Mouse (Mus musculus): ENCODE data around the gene Lhfp. TPM values are rescaled to one million over a fixed set of nuclear protein-coding genes. Genes with fewer than 3 reads are reported as not detected.

The Lhfp gene
- polyA plus RNA-seq, 1 experiment from 2014 or later, result 82.4 TPM

DNA sequence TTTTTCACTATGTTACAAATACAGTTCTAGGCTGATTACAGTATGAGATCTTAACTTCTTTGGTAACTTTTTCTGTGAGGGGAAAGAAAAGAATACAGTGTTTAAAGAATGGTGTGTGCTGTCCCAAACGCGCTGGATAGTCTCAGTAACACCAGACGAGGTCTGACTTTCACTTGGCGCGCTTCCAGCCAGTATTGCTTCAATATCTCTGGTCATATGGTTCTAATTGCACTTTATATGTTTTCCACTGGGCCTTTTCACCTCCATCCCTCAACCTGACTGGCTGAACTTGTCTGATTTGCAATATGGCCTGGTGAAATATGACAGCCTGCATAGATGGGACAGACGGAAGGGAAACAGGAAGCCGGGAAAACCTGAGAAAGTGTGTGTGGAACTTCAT is 2.9 kb downstream of the Lhfp start:
- Histone ChIP-seq H3K27me3 (no peaks in the 10 kb centered on the region), H3K36me3 (no peaks in the 10 kb centered on the region), H3K4me2 (peak overlapping the region; percentile 46), H3K27ac (peak overlapping the region; percentile 79), H3K4me1 (peaks cover 47% of the 10 kb centered on the region), H3K4me3 (peak overlapping the region; percentile 26), H3K9me3 (no peaks in the 10 kb centered on the region), H3K9ac (no peak overlapping the region)
- ATAC-seq (ENCODE audit: borderline replicate concordance, extremely low read depth, low FRiP score, low TSS enrichment), result peak; percentile 71; the same call in 1 of the 2 replicates
- 26% methylated on average over 7 of the region's 7 CpGs for WGBS

GRCm38 (mm10) chr3:53044682-53045299 is 3.5 kb downstream of the Lhfp start:
- Histone ChIP-seq H3K27me3 (no peaks in the 10 kb centered on the region), H3K36me3 (no peaks in the 10 kb centered on the region), H3K4me1 (peaks cover 47% of the 10 kb centered on the region), H3K27ac (peak overlapping the region; percentile 79), H3K9me3 (no peaks in the 10 kb centered on the region), H3K4me2 (peak overlapping the region; percentile 46), H3K9ac (no peak overlapping the region), H3K4me3 (peak overlapping the region; percentile 26)
- 22% methylated on average over 11 of the region's 11 CpGs for WGBS
- ATAC-seq (ENCODE audit: borderline replicate concordance, extremely low read depth, low FRiP score, low TSS enrichment), result no peak

GRCm38 (mm10) chr3:53045697-53046096 is 4.4 kb downstream of the Lhfp start:
- H3K9ac ChIP-seq, result no peak overlapping the region
- ATAC-seq (ENCODE audit: borderline replicate concordance, extremely low read depth, low FRiP score, low TSS enrichment), result no peak
- H3K9me3 ChIP-seq, result no peaks in the 10 kb centered on the region
- H3K4me3 ChIP-seq, result no peak overlapping the region
- H3K4me2 ChIP-seq, result peak overlapping the region; percentile 20; the same call in 1 of the 2 replicates
- H3K27me3 ChIP-seq, result no peaks in the 10 kb centered on the region
- no peaks in the 10 kb centered on the region for H3K36me3 ChIP-seq
- peaks cover 40% of the 10 kb centered on the region for H3K4me1 ChIP-seq
- 86% methylated on average over 4 of the region's 4 CpGs for WGBS
- H3K27ac ChIP-seq, result 0 out of 2 replicates have a peak overlapping the region, but pooled peaks have one; percentile 10

- peak overlapping the region; percentile 1; the same call in 1 of the 2 replicates for H3K4me2 ChIP-seq
- 54% methylated on average over 6 of the region's 6 CpGs for WGBS
- no peak overlapping the region for H3K4me3 ChIP-seq
- no peak overlapping the region for H3K27ac ChIP-seq
- H3K27me3 ChIP-seq, result no peaks in the 10 kb centered on the region
- no peak overlapping the region for H3K9ac ChIP-seq
- ATAC-seq (ENCODE audit: borderline replicate concordance, extremely low read depth, low FRiP score, low TSS enrichment), result no peak
- peaks cover 36% of the 10 kb centered on the region for H3K4me1 ChIP-seq
- no peaks in the 10 kb centered on the region for H3K36me3 ChIP-seq
- no peaks in the 10 kb centered on the region for H3K9me3 ChIP-seq
Measured at GRCm38 (mm10) chr3:53046371-53046770, 5.0 kb downstream of the Lhfp start.

DNA sequence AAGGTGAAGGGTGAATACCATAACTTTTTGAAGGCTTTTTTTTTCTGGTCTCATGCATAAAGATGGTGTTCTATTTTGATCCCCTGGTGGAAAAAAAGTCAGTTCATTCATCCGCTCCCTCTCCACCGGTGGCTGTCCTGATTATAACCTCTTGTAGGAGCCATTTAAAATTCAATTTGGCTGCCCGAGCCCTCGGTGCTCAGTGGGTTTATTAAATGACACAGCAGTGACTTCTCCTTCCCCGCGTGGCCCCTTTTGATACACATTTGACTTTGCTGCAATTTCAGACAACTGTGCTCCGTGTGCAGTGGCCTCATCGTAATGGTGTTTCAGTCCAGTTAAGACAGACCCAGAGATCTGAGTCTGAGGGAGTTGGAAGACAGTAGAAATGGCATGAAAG is 11.1 kb downstream of the Lhfp start:
- H3K4me3 ChIP-seq, result no peak overlapping the region
- H3K4me2 ChIP-seq, result no peak overlapping the region
- peaks cover 21% of the 10 kb centered on the region for H3K4me1 ChIP-seq
- ATAC-seq (ENCODE audit: borderline replicate concordance, extremely low read depth, low FRiP score, low TSS enrichment), result no peak
- H3K9me3 ChIP-seq, result no peaks in the 10 kb centered on the region
- H3K27me3 ChIP-seq, result no peaks in the 10 kb centered on the region
- no peaks in the 10 kb centered on the region for H3K36me3 ChIP-seq
- 50% methylated on average over 8 of the region's 8 CpGs for WGBS
- H3K9ac ChIP-seq, result no peak overlapping the region
- H3K27ac ChIP-seq, result no peak overlapping the region

- no peaks in the 10 kb centered on the region for H3K9me3 ChIP-seq
- no peaks in the 10 kb centered on the region for H3K27me3 ChIP-seq
- 40% methylated on average over 10 of the region's 10 CpGs for WGBS
- H3K4me3 ChIP-seq, result no peak overlapping the region
- H3K9ac ChIP-seq, result no peak overlapping the region
- peak; percentile 36; the same call in 1 of the 2 replicates for ATAC-seq (ENCODE audit: borderline replicate concordance, extremely low read depth, low FRiP score, low TSS enrichment)
- no peaks in the 10 kb centered on the region for H3K36me3 ChIP-seq
- peaks cover 53% of the 10 kb centered on the region for H3K4me1 ChIP-seq
- no peak overlapping the region for H3K27ac ChIP-seq
- no peak overlapping the region for H3K4me2 ChIP-seq
Measured at GRCm38 (mm10) chr3:53056430-53056829, 15.1 kb downstream of the Lhfp start.

GRCm38 (mm10) chr3:53059959-53060358 is 18.6 kb downstream of the Lhfp start:
- peak; percentile 72; the same call in 1 of the 2 replicates for ATAC-seq (ENCODE audit: borderline replicate concordance, extremely low read depth, low FRiP score, low TSS enrichment)
- Histone ChIP-seq H3K9ac (no peak overlapping the region), H3K4me1 (peaks cover 58% of the 10 kb centered on the region)

DNA sequence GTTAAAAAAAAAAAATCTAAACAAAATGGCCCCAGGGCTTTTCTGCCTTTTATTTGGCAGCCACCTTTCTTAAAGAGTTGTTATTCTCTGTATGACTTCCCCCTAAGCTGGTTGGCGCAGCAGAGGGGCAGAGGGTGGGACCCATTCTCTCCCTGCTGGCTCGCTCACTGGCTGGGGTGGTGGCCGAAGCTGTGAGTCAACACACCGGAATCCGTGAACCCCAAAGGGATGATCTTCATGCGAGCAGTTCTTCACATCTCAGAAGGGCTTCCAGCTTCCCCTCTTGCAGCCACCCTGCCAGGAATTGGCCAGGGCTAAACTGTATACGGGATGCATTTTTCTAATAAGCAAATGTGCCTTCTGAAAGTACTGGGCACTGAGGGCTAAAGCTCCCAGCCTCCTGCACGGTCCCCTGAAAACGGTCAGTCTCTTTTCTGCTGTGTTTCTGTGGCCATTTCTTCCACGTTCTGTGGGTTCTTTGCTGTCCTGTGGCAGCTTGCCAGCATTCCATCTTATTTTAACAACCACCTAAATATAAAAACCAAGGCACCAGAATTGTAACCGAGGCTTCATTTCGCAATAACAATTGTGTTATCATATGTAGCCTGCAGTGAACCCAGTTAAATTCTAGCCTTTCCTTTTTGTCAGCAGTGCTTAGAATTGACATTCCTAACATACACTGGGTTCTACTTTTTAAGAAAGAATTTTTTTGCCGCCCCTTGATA is 22.3 kb downstream of the Lhfp start:
- ATAC-seq (ENCODE audit: borderline replicate concordance, extremely low read depth, low FRiP score, low TSS enrichment), result 0 out of 2 replicates have a peak, but pooled peaks have one; percentile 36
- Histone ChIP-seq H3K9me3 (no peaks in the 10 kb centered on the region), H3K4me1 (peaks cover 41% of the 10 kb centered on the region), H3K27me3 (no peaks in the 10 kb centered on the region), H3K36me3 (no peaks in the 10 kb centered on the region), H3K9ac (no peak overlapping the region), H3K27ac (no peak overlapping the region), H3K4me2 (peak overlapping the region; percentile 9; the same call in 1 of the 2 replicates), H3K4me3 (no peak overlapping the region)
- WGBS, result 38% methylated on average over 13 of the region's 13 CpGs

More at GRCm38 (mm10) chr3:53059959-53060358, 18.6 kb downstream of the Lhfp start:
- Histone ChIP-seq H3K27ac (peak overlapping the region; percentile 77), H3K4me2 (no peak overlapping the region), H3K4me3 (no peak overlapping the region), H3K9me3 (no peaks in the 10 kb centered on the region), H3K27me3 (no peaks in the 10 kb centered on the region), H3K36me3 (no peaks in the 10 kb centered on the region)
- 33% methylated on average over 2 of the region's 2 CpGs for WGBS

DNA sequence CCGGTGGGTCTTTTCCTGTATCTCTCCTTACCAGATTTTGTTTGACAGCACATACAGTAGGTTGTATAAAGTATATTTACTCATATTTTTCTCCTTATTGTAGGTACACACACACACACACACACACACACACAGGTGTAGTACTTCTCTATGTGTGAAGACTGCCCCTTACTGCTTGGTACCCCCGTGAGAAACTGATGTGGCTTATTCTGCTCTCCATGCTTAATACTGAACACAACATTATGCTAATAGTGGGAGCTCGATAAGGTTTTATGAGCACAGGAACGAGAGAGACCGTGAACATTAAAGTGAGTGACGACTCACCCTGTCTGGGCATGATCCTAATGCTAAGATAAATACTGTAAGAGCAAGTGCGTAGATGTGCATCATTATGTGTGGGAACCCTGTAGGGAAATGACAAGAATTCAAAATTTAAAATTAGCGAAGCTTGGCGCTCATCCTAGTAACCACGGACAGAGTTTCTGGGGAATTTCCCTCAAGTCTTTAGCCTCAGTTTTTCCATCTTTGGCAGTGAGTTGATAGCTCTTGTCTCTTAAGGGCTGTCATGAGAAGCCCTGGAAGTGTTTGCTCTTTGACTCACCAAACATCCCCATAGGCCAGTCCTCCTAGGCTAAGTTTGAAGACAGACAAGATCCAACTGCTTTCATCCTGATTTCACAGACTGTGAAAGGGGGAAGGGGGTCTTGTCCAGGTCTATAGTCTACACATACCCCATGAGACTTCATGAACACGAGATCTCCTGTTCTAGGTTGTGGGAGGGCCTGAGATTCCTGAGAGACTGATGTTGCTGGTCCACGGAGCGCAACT is 24.2 kb downstream of the Lhfp start:
- H3K9ac ChIP-seq, result no peak overlapping the region
- no peak overlapping the region for H3K4me3 ChIP-seq
- H3K27ac ChIP-seq, result no peak overlapping the region
- no peak for ATAC-seq (ENCODE audit: borderline replicate concordance, extremely low read depth, low FRiP score, low TSS enrichment)
- H3K4me1 ChIP-seq, result peaks cover 23% of the 10 kb centered on the region
- H3K27me3 ChIP-seq, result no peaks in the 10 kb centered on the region
- no peak overlapping the region for H3K4me2 ChIP-seq
- no peaks in the 10 kb centered on the region for H3K36me3 ChIP-seq
- H3K9me3 ChIP-seq, result no peaks in the 10 kb centered on the region
- WGBS, result 73% methylated on average over 13 of the region's 13 CpGs

DNA sequence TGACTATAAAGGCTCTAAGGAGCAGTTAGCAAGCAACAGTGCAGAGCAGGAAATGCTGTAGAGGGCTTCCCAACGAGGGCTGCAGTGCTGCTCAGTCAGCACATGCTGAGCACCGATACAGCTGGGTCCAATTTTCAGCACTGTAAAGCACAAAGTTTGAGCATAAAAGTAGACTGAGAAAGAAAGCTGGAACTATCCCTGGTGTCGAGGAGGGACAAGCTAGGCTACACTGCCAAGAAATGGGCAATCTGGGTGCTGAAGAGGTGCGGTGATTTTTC is 24.7 kb downstream of the Lhfp start:
- Histone ChIP-seq H3K4me3 (no peak overlapping the region), H3K4me2 (no peak overlapping the region), H3K27me3 (no peaks in the 10 kb centered on the region), H3K36me3 (no peaks in the 10 kb centered on the region), H3K4me1 (peaks cover 18% of the 10 kb centered on the region), H3K9ac (no peak overlapping the region), H3K27ac (no peak overlapping the region), H3K9me3 (no peaks in the 10 kb centered on the region)
- 66% methylated on average over 4 of the region's 4 CpGs for WGBS
- ATAC-seq (ENCODE audit: borderline replicate concordance, extremely low read depth, low FRiP score, low TSS enrichment), result 0 out of 2 replicates have a peak, but pooled peaks have one; percentile 39

DNA sequence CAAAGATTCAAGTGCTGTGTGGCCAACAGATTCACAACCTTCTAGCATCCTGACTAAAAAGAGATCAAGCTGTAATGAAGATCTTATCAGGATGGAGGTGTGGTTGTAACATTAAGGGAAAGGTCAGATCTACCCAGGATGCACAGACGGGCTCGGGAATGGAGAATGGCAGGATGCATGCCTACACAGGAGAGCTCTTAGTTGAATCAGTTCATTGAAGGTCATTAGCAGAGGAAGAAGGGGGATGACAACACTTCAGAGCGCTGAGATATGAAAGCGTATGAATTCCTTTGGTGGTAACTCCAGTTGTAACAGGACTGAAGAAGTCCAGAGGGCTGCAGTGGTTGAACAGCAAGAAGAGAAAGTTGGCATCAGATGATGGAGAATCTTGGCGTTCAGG is 27.1 kb downstream of the Lhfp start:
- H3K27me3 ChIP-seq, result no peaks in the 10 kb centered on the region
- WGBS, result 83% methylated on average over 5 of the region's 5 CpGs
- H3K4me3 ChIP-seq, result no peak overlapping the region
- H3K27ac ChIP-seq, result no peak overlapping the region
- H3K36me3 ChIP-seq, result no peaks in the 10 kb centered on the region
- H3K9ac ChIP-seq, result no peak overlapping the region
- no peak for ATAC-seq (ENCODE audit: borderline replicate concordance, extremely low read depth, low FRiP score, low TSS enrichment)
- H3K4me1 ChIP-seq, result peaks cover 10% of the 10 kb centered on the region
- no peak overlapping the region for H3K4me2 ChIP-seq
- H3K9me3 ChIP-seq, result no peaks in the 10 kb centered on the region

DNA sequence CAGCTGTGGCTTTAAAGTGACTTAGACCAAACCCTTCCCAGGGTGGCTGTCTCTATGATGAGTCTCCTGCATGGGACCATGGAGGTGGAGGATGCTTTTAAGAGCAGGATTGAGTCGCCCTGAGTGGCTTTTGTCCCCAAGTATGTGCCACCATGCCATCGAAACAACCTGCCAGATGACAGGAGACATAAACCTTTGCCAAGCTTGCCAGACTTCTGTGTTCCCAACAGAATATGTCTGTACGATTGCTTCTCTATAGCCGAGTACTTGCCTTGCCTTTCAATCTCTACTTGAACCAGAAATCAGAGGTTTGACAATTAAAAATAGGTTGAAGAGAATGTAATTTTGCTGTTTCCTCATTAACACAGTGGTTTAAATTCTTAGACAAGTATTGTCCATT is 32.9 kb downstream of the Lhfp start:
- Histone ChIP-seq H3K9me3 (no peaks in the 10 kb centered on the region), H3K4me3 (no peak overlapping the region), H3K9ac (no peak overlapping the region), H3K27ac (no peak overlapping the region), H3K4me2 (no peak overlapping the region), H3K4me1 (no peaks in the 10 kb centered on the region), H3K36me3 (no peaks in the 10 kb centered on the region), H3K27me3 (no peaks in the 10 kb centered on the region)
- 87% methylated on average over 4 of the region's 4 CpGs for WGBS
- ATAC-seq (ENCODE audit: borderline replicate concordance, extremely low read depth, low FRiP score, low TSS enrichment), result no peak

Data from lung, embryonic 15.5 days (tissue).